Mouse (Mus musculus): ENCODE measurements around the gene Pde6d.
"Not testable (repeated sequence)": the region's sequence is repeated elsewhere in the genome, so short reads cannot be mapped to it uniquely, and the experiment has no call there.

Gene Pde6d

DNA sequence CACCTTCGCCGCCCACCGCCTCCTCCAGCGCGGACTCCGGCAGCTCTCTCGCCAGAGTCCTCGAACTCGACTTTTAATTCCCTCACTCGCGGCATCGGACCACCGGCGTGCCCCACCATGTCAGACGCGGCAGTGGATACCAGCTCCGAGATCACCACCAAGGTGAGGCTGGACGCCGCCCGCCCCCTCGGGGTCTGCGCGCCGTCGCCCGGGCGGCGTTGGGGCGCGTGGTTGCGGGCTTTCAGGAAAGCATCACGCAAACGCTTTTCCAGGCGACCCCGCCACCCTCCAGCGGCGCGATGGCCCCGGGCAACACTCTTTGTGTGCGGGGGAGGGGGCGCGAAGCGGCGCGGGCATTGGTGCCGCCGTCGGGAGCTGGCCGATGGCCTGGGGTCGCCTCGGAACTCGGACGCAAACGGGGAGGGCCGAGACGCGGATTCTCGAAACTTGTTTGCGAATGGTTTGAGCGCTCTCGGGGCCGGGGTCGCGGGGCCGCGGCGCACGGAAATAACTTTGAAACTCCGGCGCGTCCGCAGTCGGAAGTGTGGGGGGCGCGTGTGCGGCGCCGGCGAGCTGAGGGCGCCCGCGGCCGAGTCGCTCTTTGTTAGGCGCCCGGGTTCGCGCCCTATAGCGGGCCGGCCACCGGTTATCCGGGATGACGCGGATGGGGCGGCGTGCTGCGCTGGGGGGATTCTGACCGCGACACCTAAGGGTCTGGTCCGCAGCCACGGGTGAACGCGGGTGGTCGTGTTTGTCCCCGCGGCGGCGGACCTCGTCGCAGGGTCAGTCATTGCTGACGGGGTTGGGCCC, 55.4 kb downstream of the Pde6d start:
- no peak for DNase-seq (ENCODE audit: low read depth, low spot score)

DNA sequence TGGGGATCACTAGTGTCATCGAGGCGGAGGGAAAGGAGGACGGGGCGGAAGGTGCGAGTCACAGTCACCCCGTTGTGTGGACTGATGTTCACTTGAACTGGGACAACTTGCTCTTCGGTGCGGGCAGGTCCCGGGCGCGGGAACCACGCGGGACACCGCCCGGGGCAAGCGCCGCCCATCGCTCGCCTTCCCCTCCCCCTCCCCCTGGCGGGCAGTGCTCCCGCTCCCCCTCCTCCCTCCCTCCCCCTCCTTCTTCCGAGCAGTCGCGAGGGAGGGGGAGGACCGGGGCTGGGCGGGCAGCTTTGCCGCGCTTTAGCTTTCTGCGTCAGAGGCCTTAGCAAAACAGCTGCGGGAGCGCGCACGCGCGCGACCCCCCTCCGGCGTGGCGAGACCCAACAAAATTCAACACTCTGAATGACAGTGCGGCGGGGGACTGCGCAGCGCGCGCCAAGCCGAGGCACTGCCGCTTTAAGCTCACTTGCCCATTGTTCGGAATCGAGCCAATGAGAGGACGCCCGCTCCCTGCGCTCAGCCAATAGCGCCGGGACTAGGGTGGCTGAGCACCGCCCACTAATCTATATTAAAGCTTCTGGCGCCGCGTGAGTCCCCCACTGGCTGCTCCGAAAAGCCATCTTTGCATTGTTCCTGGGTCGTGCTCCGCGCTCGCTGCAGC, 56.2 kb downstream of the Pde6d start, which contains the start of gene Ptma:
TSS of gene Ptma (plus strand) at position 611 of the 673 bp plus-strand sequence.
- peak; percentile 99 for DNase-seq (ENCODE audit: low read depth, low spot score)

- DNase-seq (ENCODE audit: low read depth, low spot score) = peak; percentile 74
Observed at GRCm38 (mm10) chr1:86525499-86526115, 56.8 kb downstream of the Pde6d start.

GRCm38 (mm10) chr1:86524619-86525498, 57.6 kb downstream of the Pde6d start:
- DNase-seq (ENCODE audit: low read depth, low spot score) = peak; percentile 97

- no peak for DNase-seq (ENCODE audit: low read depth, low spot score)
Observed at GRCm38 (mm10) chr1:86523776-86524618, 58.4 kb downstream of the Pde6d start.

DNA sequence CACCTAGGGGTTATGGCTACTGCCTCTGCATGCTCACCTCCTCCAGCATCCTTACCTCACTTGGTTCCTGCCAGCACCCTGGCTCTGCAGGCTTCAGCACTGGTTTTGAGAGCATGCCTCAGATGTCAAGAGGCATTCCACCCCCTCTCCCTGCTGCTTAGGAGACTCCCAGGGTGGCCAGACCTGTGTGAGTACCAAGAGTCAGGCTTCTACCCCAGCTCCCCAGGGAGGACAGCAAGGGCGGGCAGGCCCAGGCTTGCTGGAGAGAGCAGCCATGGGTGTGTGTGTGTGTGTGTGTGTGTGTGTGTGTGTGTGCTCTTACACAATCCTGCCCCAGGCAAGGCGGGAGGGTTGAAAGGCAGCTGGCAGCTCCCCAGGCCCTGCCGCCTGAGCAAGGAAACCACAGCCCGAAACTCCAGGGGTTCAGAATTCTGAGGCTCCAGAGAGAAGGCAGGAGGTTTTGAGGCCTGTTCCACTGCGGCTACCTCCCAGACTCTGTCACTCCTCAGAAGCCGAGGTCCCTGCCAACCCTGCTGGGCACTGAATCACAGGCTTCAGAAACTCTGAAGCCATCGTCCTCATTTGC, 60.0 kb downstream of the Pde6d start:
- DNase-seq (ENCODE audit: low read depth, low spot score) = peak; percentile 89

DNA sequence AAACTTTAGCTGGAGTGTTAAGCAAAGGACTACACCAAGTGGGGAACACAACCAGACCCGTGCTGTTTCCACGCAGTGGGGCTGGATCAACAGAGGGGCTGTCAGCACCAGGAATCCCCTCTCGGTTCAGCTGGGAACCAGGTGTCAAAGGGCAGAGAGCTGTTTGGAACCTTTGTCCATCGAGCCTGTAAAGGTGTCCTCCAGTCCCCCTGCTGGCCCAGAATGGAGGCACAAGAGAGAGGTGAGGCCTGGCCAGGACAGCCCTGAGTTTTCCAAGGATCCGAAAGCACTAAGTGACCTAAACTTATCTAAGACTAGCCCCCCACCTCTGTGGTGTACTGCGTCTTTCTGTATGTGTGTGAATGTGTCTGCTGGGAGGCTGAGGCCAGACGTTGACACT, 62.1 kb downstream of the Pde6d start:
- peak; percentile 62 for DNase-seq (ENCODE audit: low read depth, low spot score)

DNA sequence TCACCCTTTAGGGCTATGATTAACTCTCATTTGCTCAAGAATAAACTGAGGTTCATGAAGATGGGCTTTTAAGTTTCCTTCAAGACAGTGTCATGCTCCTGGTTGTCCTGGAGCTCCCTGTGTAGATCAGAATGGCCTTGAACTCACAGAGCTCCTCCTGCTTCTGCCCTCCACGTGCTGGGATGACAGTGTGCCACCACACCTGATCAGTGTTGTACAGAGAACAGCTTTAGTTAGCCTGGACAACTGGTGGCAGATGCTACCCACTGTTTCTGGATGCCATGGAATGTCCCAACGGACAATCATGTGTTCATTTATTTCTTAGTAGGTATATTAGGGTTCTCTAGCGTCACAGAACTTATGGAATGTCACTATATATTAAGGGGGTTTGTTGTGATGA, 65.4 kb downstream of the Pde6d start:
- no peak for DNase-seq (ENCODE audit: low read depth, low spot score)

DNA sequence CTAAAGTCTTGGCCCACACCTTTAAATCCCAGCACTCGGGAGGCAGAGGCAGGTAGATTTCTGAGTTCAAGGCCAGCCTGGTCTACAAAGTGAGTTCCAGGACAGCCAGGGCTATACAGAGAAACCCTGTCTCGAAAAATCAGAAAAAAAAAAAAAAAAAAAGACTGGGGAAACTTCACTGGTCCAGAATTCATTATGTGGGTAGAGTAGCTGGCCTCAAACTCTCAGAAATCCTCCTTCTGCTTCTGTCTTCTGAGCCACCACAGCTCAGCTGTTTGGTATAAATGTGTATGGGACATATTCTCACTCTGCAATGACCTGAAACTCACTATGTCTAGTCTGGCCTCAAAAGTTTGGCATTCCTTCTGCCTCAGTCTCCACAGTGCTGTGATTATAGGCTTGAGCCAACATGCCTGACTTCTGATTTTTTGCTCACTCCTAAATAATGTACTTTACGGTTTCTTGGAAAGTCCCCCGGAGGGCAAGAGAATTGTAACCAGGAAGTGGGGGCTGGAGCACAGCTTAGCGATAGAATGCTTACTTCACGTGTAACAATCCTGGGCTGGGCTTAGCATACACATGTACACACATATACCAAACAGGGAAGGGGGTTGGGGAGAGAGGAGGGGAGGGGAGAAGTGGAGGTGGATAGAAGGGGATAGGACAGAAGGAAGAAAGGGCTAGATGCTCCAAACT, 66.6 kb downstream of the Pde6d start:
- no peak for DNase-seq (ENCODE audit: low read depth, low spot score)

GRCm38 (mm10) chr1:86513031-86513430, 69.4 kb downstream of the Pde6d start:
- DNase-seq (ENCODE audit: low read depth, low spot score) = not testable (repeated sequence)

DNA sequence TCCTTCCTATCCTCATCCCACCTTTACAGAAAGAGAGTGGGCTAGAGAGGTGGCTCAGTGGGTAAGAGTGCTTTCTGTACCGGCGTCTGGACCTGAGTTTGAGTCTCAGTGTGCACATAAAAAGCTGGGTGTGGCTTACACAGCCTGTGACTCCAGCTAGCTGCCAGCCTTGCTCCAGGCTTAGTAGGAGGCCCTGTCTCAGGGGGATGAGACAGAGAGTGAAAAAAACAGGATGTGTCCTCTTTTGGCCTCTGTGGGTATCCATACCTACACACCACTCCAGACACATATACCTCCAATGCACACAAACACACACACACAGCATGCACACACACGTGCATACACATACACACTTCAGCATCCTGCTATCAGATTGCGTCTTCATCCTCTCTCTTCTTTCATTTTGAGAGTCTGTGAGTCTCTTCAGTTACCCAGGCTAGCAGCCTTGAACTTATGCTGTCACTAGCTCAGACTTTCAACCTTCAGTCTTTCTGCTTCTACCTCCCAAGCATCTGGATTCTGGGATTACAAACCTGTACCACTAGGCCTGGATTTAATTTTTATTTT, 70.2 kb downstream of the Pde6d start:
- peak; percentile 70 for DNase-seq (ENCODE audit: low read depth, low spot score)

- DNase-seq (ENCODE audit: low read depth, low spot score) = no peak
Observed at GRCm38 (mm10) chr1:86510676-86511441, 71.6 kb downstream of the Pde6d start.

DNA sequence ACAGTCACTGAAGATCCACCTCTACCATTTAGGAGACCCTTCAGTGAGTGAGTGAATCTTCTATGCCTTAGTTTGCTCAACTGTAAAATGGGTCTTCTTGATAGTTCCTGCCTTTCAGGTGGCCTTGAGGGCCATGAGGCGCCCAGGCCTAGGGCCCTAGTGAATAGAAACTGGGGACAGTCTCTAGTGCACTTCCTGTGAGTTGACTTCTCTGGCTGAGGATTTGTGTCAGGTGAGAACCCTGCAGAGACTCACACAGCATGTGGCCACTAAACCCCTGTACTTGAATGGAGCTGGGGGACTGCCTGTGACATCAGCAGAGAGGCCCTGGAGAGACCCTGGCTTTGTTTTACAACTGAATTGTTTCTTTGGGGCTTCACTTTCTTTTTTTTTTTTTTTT, 72.2 kb downstream of the Pde6d start:
- DNase-seq (ENCODE audit: low read depth, low spot score) = no peak

- peak; percentile 91 for DNase-seq (ENCODE audit: low read depth, low spot score)
Observed at GRCm38 (mm10) chr1:86509410-86509809, 73.0 kb downstream of the Pde6d start.

GRCm38 (mm10) chr1:86507866-86508265, 74.6 kb downstream of the Pde6d start:
- DNase-seq (ENCODE audit: low read depth, low spot score) = no peak

DNA sequence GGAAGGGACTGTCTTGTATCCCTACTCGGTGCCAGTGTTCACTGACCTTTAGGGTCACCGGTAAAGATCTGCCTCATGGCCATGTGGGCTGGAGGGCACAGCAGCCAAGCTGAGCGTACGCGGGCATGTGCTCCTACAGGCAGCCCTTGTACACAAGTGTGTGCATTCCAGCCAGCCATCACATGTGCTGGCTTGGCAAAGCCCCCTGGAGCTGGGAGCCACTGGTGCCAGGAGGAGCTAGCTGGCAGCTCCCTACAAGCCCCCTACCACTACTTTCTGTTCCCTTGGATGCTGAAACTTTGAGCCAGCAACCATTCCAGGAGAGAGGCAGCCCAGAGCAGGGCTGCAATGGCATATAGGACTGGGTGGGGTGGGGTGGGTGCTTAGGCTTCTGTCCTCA, 76.0 kb downstream of the Pde6d start:
- no peak for DNase-seq (ENCODE audit: low read depth, low spot score)

- DNase-seq (ENCODE audit: low read depth, low spot score) = peak; percentile 61
Observed at GRCm38 (mm10) chr1:86505461-86505860, 77.0 kb downstream of the Pde6d start.

GRCm38 (mm10) chr1:86504697-86505421, 77.6 kb downstream of the Pde6d start:
- DNase-seq (ENCODE audit: low read depth, low spot score) = no peak
